Mouse (Mus musculus) activated CD4-positive, CD25-positive, alpha-beta regulatory T cell (primary cell): Measurements from ENCODE around the gene Ncoa6. TPM values are rescaled to one million over a fixed set of nuclear protein-coding genes. Genes with fewer than 3 reads are reported as not detected.

ENCODE experiments used
- polyA plus RNA-seq, 2 experiments: library from polyadenylated mRNA; unstranded; fragments of 100-300 nt; shearing (Covaris generic); gene quantifications; one replicate each; pipeline ENCODE4 v1.2.1; 2017

The Ncoa6 gene
- polyA plus RNA-seq = 10 to 100 TPM; 22.8 to 22.9 TPM

DNA sequence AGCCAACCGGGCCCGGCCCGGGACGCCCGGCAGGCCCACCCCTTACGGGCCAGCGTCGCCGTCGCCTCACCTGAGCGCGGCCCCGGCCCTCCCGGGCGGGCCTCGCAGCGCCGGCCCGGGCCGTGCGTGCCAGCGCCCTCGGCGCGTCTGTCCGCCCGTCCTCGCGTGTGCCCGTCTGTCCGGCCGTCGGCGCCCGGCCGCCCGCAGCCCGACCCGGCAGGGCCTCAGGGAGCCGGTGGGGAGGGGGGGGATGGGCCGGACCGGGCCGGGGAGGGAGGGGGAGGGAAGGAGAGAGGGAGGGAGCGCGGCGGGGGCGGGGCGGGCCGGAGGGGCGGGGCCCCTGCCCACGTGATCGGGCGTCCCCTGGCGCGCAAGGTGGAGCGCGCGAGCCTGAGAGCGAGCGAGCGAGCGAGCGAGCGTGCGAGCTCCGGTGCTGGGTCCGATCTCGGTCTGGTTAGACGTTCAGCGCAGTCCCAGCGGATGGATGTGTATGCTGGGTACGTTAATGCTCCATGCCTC, at the start of gene Ncoa6:
Gene Ncoa6, minus strand, starts transcription at position 325 of the 519 bp plus-strand sequence.

DNA sequence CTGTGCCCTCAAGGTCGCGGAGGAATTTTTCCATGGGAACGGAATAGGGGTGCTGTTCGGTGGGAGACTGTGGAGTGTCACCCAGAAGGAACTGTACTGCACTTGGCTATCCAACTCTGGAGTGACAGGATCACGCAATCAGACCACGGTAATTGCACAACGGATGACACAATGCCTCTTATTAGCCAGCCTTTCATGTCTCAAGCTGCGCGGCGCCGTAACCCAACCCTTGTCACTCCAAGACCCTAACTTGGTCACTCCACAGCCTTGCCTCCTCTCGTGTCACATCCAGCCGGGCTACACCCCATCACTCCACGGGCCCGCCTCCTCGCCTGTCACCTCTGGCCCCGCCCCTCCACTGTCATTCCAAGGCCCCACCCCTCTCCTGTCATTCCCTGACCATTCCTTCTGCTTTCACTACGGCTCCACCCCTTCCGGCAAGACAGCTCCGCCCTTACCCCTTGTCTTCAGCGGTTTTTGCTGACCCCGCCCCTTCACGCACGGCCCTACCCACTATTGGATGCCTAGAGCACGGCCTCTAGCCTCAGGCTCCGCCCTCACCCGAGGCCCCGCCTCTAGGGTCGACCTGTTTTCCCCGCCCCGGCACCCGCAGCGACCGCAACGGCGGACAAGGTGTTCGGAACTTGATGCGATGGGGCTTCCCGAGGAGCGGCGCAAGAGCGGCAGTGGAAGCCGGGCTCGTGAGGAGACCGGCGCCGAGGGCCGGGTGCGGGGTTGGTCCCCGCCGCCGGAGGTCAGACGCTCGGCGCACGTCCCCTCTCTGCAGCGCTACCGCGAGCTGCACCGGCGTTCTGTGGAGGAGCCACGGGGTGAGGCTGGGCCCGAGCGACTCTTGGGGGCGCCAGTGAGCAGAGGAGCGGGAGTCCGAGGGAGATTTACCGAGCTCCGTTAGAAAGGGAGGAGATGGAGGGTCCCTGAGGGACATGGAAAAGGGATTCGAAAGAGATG, 44.0 kb upstream of the Ncoa6 start, which contains the start of the genes Acss2 and Ggt7:
Gene Acss2, plus strand, starts transcription at position 494 of the 969 bp plus-strand sequence.
Gene Ggt7, minus strand, starts transcription at position 783 of the 969 bp plus-strand sequence.

GRCm38 (mm10) chr2:155380261-155381059, 93.2 kb downstream of the Ncoa6 start, which contains the start of gene Trp53inp2:
Gene Trp53inp2, plus strand, starts transcription at chr2:155381059.

GRCm38 (mm10) chr2:155356971-155357591, 116.6 kb downstream of the Ncoa6 start, which contains the start of gene Pigu:
Gene Pigu, minus strand, starts transcription at chr2:155357430.

Other genes with a start within 250 kb of the Ncoa6 start
- 100 to 1,000 TPM; 333 to 354 TPM for gene Dynlrb1, start 237.4 kb downstream of the Ncoa6 start, polyA plus RNA-seq
- gene Map1lc3a, start 197.6 kb downstream of the Ncoa6 start, polyA plus RNA-seq = 10 to 100 TPM; 14.2 to 14.8 TPM
- gene Pigu, start 116.5 kb downstream of the Ncoa6 start, polyA plus RNA-seq = 10 to 100 TPM; 42.5 to 44.1 TPM
- gene Trp53inp2, start 92.8 kb downstream of the Ncoa6 start, polyA plus RNA-seq = 1 to 10 TPM; 2.0 to 3.9 TPM
- 10 to 100 TPM; 55.1 to 66.8 TPM for gene Acss2, start 44.1 kb upstream of the Ncoa6 start, polyA plus RNA-seq
- 1 to 10 TPM; 6.2 to 8.3 TPM for gene Ggt7, start 44.3 kb upstream of the Ncoa6 start, polyA plus RNA-seq
- 10 to 100 TPM; 15.6 to 15.7 TPM for gene Gss, start 118.9 kb upstream of the Ncoa6 start, polyA plus RNA-seq
- under 1 TPM in 1 of 2 experiments, not detected in 1; 0.02 TPM for gene Myh7b, start 137.3 kb upstream of the Ncoa6 start, polyA plus RNA-seq
- 100 to 1,000 TPM; 208 to 271 TPM for gene Trpc4ap, start 218.5 kb upstream of the Ncoa6 start, polyA plus RNA-seq